8 mouse cellular contexts compared by ENCODE assay signal in genomic region chr3:107458104-107458503, GRCm38 (mm10). TPM values are rescaled to one million over a fixed set of nuclear protein-coding genes. Genes with fewer than 3 reads are reported as not detected.
DNase-seq lines count a peak whose midpoint lies in the region; ATAC-seq and TF ChIP-seq lines count a peak whose summit lies in the region.

No protein-coding gene starts in this region.

- H3K27ac ChIP-seq in liver, embryonic 12.5 days: no peak overlapping the region
- no peak overlapping the region for H3K27ac ChIP-seq in liver, postnatal 0 days (ENCODE audit: low read depth)
- no peak overlapping the region for H3K27ac ChIP-seq in hindbrain, embryonic 14.5 days
- no peak overlapping the region for H3K27ac ChIP-seq in neural tube, embryonic 15.5 days (replicated peaks)

- peaks cover 92% of the 10 kb centered on the region for H3K27me3 ChIP-seq in liver, embryonic 12.5 days (replicated peaks)
- peaks cover 71% of the 10 kb centered on the region for H3K27me3 ChIP-seq in liver, postnatal 0 days (ENCODE audit: insufficient read depth, low read length)
- H3K27me3 ChIP-seq in hindbrain, embryonic 14.5 days (ENCODE audit: control insufficient read depth, insufficient read depth, low read length): peaks cover 79% of the 10 kb centered on the region
- H3K27me3 ChIP-seq in neural tube, embryonic 15.5 days (replicated peaks): peaks cover 71% of the 10 kb centered on the region

- DNase-seq in adrenal gland, adult 2 months: peak; percentile 18
- DNase-seq in adrenal gland, postnatal 25 days: no peak
- DNase-seq in liver, postnatal 0 days: no peak
- no peak for DNase-seq in hindbrain, embryonic 14.5 days (ENCODE audit: low spot score)
- DNase-seq in left cerebral cortex, postnatal 4 days: no peak
- DNase-seq in T-cell, adult 2 months (ENCODE audit: low spot score): no peak

- intact Hi-C loops in left cerebral cortex, postnatal 4 days (cut with DNase I): no loop called here

- no peaks in the 10 kb centered on the region for H3K36me3 ChIP-seq in liver, embryonic 12.5 days
- no peaks in the 10 kb centered on the region for H3K36me3 ChIP-seq in liver, postnatal 0 days (replicated peaks; ENCODE audit: insufficient read depth, low read length)
- no peaks in the 10 kb centered on the region for H3K36me3 ChIP-seq in hindbrain, embryonic 14.5 days (replicated peaks; ENCODE audit: control insufficient read depth, insufficient read depth)
- H3K36me3 ChIP-seq in neural tube, embryonic 15.5 days: no peaks in the 10 kb centered on the region

- no peak overlapping the region; the same call in 1 of the 2 replicates for H3K4me3 ChIP-seq in liver, embryonic 12.5 days
- no peak overlapping the region; the same call in 1 of the 2 replicates for H3K4me3 ChIP-seq in liver, postnatal 0 days (ENCODE audit: low read depth, low read length)
- H3K4me3 ChIP-seq in hindbrain, embryonic 14.5 days (replicated peaks; ENCODE audit: low read length): peak overlapping the region; percentile 67
- peak overlapping the region; percentile 66 for H3K4me3 ChIP-seq in neural tube, embryonic 15.5 days (replicated peaks)

- H3K9me3 ChIP-seq in liver, embryonic 12.5 days (replicated peaks): no peaks in the 10 kb centered on the region
- no peaks in the 10 kb centered on the region for H3K9me3 ChIP-seq in liver, postnatal 0 days (ENCODE audit: low read length)
- no peaks in the 10 kb centered on the region for H3K9me3 ChIP-seq in hindbrain, embryonic 14.5 days (ENCODE audit: control insufficient read depth, low read length)
- no peaks in the 10 kb centered on the region for H3K9me3 ChIP-seq in neural tube, embryonic 15.5 days (replicated peaks)

- H3K9ac ChIP-seq in liver, embryonic 12.5 days: no peak overlapping the region
- no peak overlapping the region for H3K9ac ChIP-seq in liver, postnatal 0 days (replicated peaks)
- H3K9ac ChIP-seq in hindbrain, embryonic 14.5 days: peak overlapping the region; percentile 80
- H3K9ac ChIP-seq in neural tube, embryonic 15.5 days (replicated peaks): peak overlapping the region; percentile 62

- no peak for TF ChIP-seq EP300 in liver, postnatal 0 days (IDR thresholded peaks at IDR 0.05; ENCODE audit: low read depth)

- 5% methylated on average over 23 of the region's 23 CpGs for WGBS in liver, embryonic 12.5 days (ENCODE audit: insufficient replicate concordance)
- WGBS in liver, postnatal 0 days (ENCODE audit: insufficient replicate concordance): 3% methylated on average over 23 of the region's 23 CpGs
- WGBS in hindbrain, embryonic 14.5 days: 5% methylated on average over 23 of the region's 23 CpGs
- WGBS in neural tube, embryonic 15.5 days: 4% methylated on average over 23 of the region's 23 CpGs

- no peak for ATAC-seq in liver, embryonic 12.5 days
- ATAC-seq in liver, postnatal 0 days: no peak
- ATAC-seq in hindbrain, embryonic 14.5 days (ENCODE audit: low FRiP score): no peak
- no peak for ATAC-seq in neural tube, embryonic 15.5 days (ENCODE audit: low FRiP score)

- TF ChIP-seq CTCF in liver, postnatal 0 days (IDR thresholded peaks at IDR 0.05; ENCODE audit: low read depth): no peak

- H3K4me2 ChIP-seq in liver, embryonic 12.5 days: 0 out of 2 replicates have a peak overlapping the region, but pooled peaks have one; percentile 61
- no peak overlapping the region for H3K4me2 ChIP-seq in liver, postnatal 0 days (ENCODE audit: low read depth, low read length)
- H3K4me2 ChIP-seq in hindbrain, embryonic 14.5 days (replicated peaks): peak overlapping the region; percentile 99
- peak overlapping the region; percentile 99 for H3K4me2 ChIP-seq in neural tube, embryonic 15.5 days

- H3K4me1 ChIP-seq in liver, embryonic 12.5 days: peaks cover 16% of the 10 kb centered on the region
- H3K4me1 ChIP-seq in liver, postnatal 0 days (ENCODE audit: insufficient read depth): peaks cover 2% of the 10 kb centered on the region
- H3K4me1 ChIP-seq in hindbrain, embryonic 14.5 days (replicated peaks; ENCODE audit: control insufficient read depth, insufficient read depth, low read length): peaks cover 7% of the 10 kb centered on the region; the same call in 1 of the 2 replicates
- peaks cover 49% of the 10 kb centered on the region for H3K4me1 ChIP-seq in neural tube, embryonic 15.5 days

RNA-seq across cellular contexts. Expression of gene Kcnc4, which starts 1.2 kb away (rescaled TPM):
- total RNA-seq in adrenal gland, adult 2 months (2021): 10 to 100 TPM in 1 of 2 experiments, 1 to 10 TPM in 1; 7.4 to 13.6 TPM
- polyA plus RNA-seq in adrenal gland, adult 2 months (2012; rRNA removed): 8.6 and 10.0 TPM in 2 replicates
- 7.6 and 8.3 TPM in 2 replicates for total RNA-seq in adrenal gland, postnatal 25 days (2021)
- not detected in 2 replicates for polyA plus RNA-seq in liver, embryonic 12.5 days (2016; fragmentation: Nextera tagmentation; extraction: Ambion mirVana)
- polyA plus RNA-seq in liver, postnatal 0 days (2015; fragmentation: Nextera tagmentation; extraction: Ambion mirVana): not detected in 2 replicates
- 7.9 and 11.8 TPM in 2 replicates for polyA plus RNA-seq in hindbrain, embryonic 14.5 days (2014; fragmentation: Nextera tagmentation; extraction: Ambion mirVana)
- 9.1 TPM in 2 replicates for polyA plus RNA-seq in neural tube, embryonic 15.5 days (2015; fragmentation: Nextera tagmentation; extraction: Ambion mirVana)
- total RNA-seq in left cerebral cortex, postnatal 4 days (2021): 10 to 100 TPM; 21.2 to 25.8 TPM

RNA-seq across cellular contexts. Expression of gene Slc6a17, which starts 59.7 kb away (rescaled TPM):
- 10 to 100 TPM in 1 of 2 experiments, 1 to 10 TPM in 1; 4.3 to 13.3 TPM for total RNA-seq in adrenal gland, adult 2 months (2021)
- 1.8 and 2.8 TPM in 2 replicates for polyA plus RNA-seq in adrenal gland, adult 2 months (2012; rRNA removed)
- 2.1 and 2.7 TPM in 2 replicates for total RNA-seq in adrenal gland, postnatal 25 days (2021)
- polyA plus RNA-seq in liver, embryonic 12.5 days (2016; fragmentation: Nextera tagmentation; extraction: Ambion mirVana): 0.42 and 0.61 TPM in 2 replicates
- 0.02 and 0.08 TPM in 2 replicates for polyA plus RNA-seq in liver, postnatal 0 days (2015; fragmentation: Nextera tagmentation; extraction: Ambion mirVana)
- polyA plus RNA-seq in hindbrain, embryonic 14.5 days (2014; fragmentation: Nextera tagmentation; extraction: Ambion mirVana): 15.5 and 18.8 TPM in 2 replicates
- 13.9 and 16.9 TPM in 2 replicates for polyA plus RNA-seq in neural tube, embryonic 15.5 days (2015; fragmentation: Nextera tagmentation; extraction: Ambion mirVana)
- 100 to 1,000 TPM; 152 to 153 TPM for total RNA-seq in left cerebral cortex, postnatal 4 days (2021)

Comparison
In these comparisons a context has a peak if more than half of its experiments do, and no peak if none do; other contexts are left out.
1. H3K4me3 ChIP-seq: peak in hindbrain, embryonic 14.5 days (single experiment) and neural tube, embryonic 15.5 days (single experiment); none in liver, embryonic 12.5 days (single experiment) and liver, postnatal 0 days (single experiment).
2. H3K9ac ChIP-seq: peak in hindbrain, embryonic 14.5 days (single experiment) and neural tube, embryonic 15.5 days (single experiment); none in liver, embryonic 12.5 days (single experiment) and liver, postnatal 0 days (single experiment).